35 mouse cellular contexts compared by ENCODE assay signal in genomic region chr11:118965078-118965477, GRCm38 (mm10). TPM values are rescaled to one million over a fixed set of nuclear protein-coding genes. Genes with fewer than 3 reads are reported as not detected.
DNase-seq lines count a peak whose midpoint lies in the region; ATAC-seq and TF ChIP-seq lines count a peak whose summit lies in the region.
"Had no signal": no experiment of that assay in that cellular context is flagged by ENCODE, and none has a peak within 500 bp of the region (broad histone marks: within the 10 kb centered on the region; RNA-seq: fewer than 3 reads in every experiment).

No protein-coding gene starts in this region.

- H3K4me3 ChIP-seq in forebrain, postnatal 0 days (ENCODE audit: low read depth, low read length): no peak overlapping the region
- H3K4me3 ChIP-seq in forebrain, embryonic 16.5 days (replicated peaks; ENCODE audit: low read length): no peak overlapping the region
- H3K4me3 ChIP-seq in limb, embryonic 11.5 days (ENCODE audit: low read depth, low read length): no peak overlapping the region
- H3K4me3 ChIP-seq in limb, embryonic 10.5 days: no peak overlapping the region
- no peak overlapping the region for H3K4me3 ChIP-seq in embryonic facial prominence, embryonic 10.5 days
- H3K4me3 ChIP-seq: embryonic facial prominence, embryonic 15.5 days; kidney, embryonic 15.5 days; limb, embryonic 15.5 days had no signal

- WGBS in forebrain, postnatal 0 days: 26% methylated on average over 7 of the region's 7 CpGs
- WGBS in forebrain, embryonic 16.5 days: 29% methylated on average over 7 of the region's 7 CpGs
- WGBS in limb, embryonic 11.5 days: 24% methylated on average over 7 of the region's 7 CpGs
- WGBS in limb, embryonic 10.5 days: 37% methylated on average over 7 of the region's 7 CpGs
- WGBS in embryonic facial prominence, embryonic 10.5 days: 35% methylated on average over 7 of the region's 7 CpGs

- no peak for TF ChIP-seq CTCF in forebrain, postnatal 0 days (IDR thresholded peaks at IDR 0.05; ENCODE audit: low read depth)

- peak; percentile 72 for ATAC-seq in forebrain, postnatal 0 days
- ATAC-seq in forebrain, embryonic 16.5 days: no peak
- no peak for ATAC-seq in limb, embryonic 11.5 days (ENCODE audit: insufficient number of reproducible peaks, low FRiP score, low TSS enrichment, low read depth)
- ATAC-seq: hindbrain, postnatal 0 days; intestine, postnatal 0 days; Patski had no signal

- no peak overlapping the region for H3K9ac ChIP-seq in forebrain, postnatal 0 days
- no peak overlapping the region for H3K9ac ChIP-seq in forebrain, embryonic 16.5 days (replicated peaks; ENCODE audit: low read depth, low read length)
- no peak overlapping the region for H3K9ac ChIP-seq in limb, embryonic 11.5 days (ENCODE audit: low read length)
- H3K9ac ChIP-seq: embryonic facial prominence, embryonic 15.5 days; kidney, embryonic 15.5 days; limb, embryonic 15.5 days; liver, embryonic 14.5 days; lung, embryonic 14.5 days had no signal

- no peaks in the 10 kb centered on the region for H3K36me3 ChIP-seq in forebrain, postnatal 0 days (ENCODE audit: insufficient read depth)
- H3K36me3 ChIP-seq in forebrain, embryonic 16.5 days (ENCODE audit: control insufficient read depth, insufficient read depth): no peaks in the 10 kb centered on the region
- H3K36me3 ChIP-seq in limb, embryonic 11.5 days (ENCODE audit: control insufficient read depth, insufficient read depth, low read length): no peaks in the 10 kb centered on the region
- no peaks in the 10 kb centered on the region for H3K36me3 ChIP-seq in limb, embryonic 10.5 days
- H3K36me3 ChIP-seq in embryonic facial prominence, embryonic 10.5 days (replicated peaks): no peaks in the 10 kb centered on the region
- H3K36me3 ChIP-seq: embryonic facial prominence, embryonic 15.5 days; G1E; kidney, embryonic 15.5 days; limb, embryonic 15.5 days had no signal

- peak; percentile 43 for DNase-seq in forebrain, postnatal 0 days
- peak; percentile 40 for DNase-seq in limb, embryonic 11.5 days (ENCODE audit: low spot score)
- no peak for DNase-seq in limb, embryonic 10.5 days (ENCODE audit: low spot score)
- peak; percentile 68 for DNase-seq in embryonic facial prominence, embryonic 10.5 days (ENCODE audit: low spot score)
- peak; percentile 48 for DNase-seq in forelimb bud, embryonic 11.5 days (ENCODE audit: low read depth, low spot score)
- DNase-seq in spleen, postnatal 10 days (ENCODE audit: low spot score in 2 of 2): no peak
- DNase-seq: adrenal gland, adult 2 months; B cell, adult 2 months; cerebellum, adult 11-12 months; gastrocnemius, postnatal 14 days; heart, adult 11 months; kidney, postnatal 4 days; lung, embryonic 14.5 days; lung, postnatal 4 days; right cerebral cortex, postnatal 14 days; spleen, adult 18-20 months; thymus, postnatal 14 days had no signal

- H3K27me3 ChIP-seq in forebrain, postnatal 0 days (ENCODE audit: insufficient read depth, low read length): no peaks in the 10 kb centered on the region
- H3K27me3 ChIP-seq in forebrain, embryonic 16.5 days (replicated peaks; ENCODE audit: control insufficient read depth, insufficient read depth, low read length): no peaks in the 10 kb centered on the region
- H3K27me3 ChIP-seq in limb, embryonic 11.5 days (ENCODE audit: control insufficient read depth, insufficient read depth, low read length): no peaks in the 10 kb centered on the region
- peaks cover 10% of the 10 kb centered on the region; the same call in 1 of the 2 replicates for H3K27me3 ChIP-seq in limb, embryonic 10.5 days (ENCODE audit: low read depth, poor library complexity, severe bottlenecking)
- H3K27me3 ChIP-seq in embryonic facial prominence, embryonic 10.5 days (replicated peaks; ENCODE audit: low read depth, poor library complexity, severe bottlenecking): peaks cover 4% of the 10 kb centered on the region; the same call in 1 of the 2 replicates
- H3K27me3 ChIP-seq: kidney, embryonic 15.5 days; limb, embryonic 15.5 days had no signal

- no peak overlapping the region for H3K4me2 ChIP-seq in forebrain, postnatal 0 days (ENCODE audit: low read depth)
- H3K4me2 ChIP-seq in forebrain, embryonic 16.5 days (ENCODE audit: low read length): no peak overlapping the region
- H3K4me2 ChIP-seq in limb, embryonic 11.5 days (ENCODE audit: low read depth, severe bottlenecking): no peak overlapping the region
- H3K4me2 ChIP-seq: embryonic facial prominence, embryonic 15.5 days; heart, embryonic 11.5 days; kidney, embryonic 15.5 days; limb, embryonic 15.5 days; lung, embryonic 14.5 days had no signal

- peaks cover 7% of the 10 kb centered on the region for H3K4me1 ChIP-seq in forebrain, postnatal 0 days (ENCODE audit: insufficient read depth)
- H3K4me1 ChIP-seq in forebrain, embryonic 16.5 days (replicated peaks; ENCODE audit: control insufficient read depth, insufficient read depth, low read length): peaks cover 18% of the 10 kb centered on the region
- 0 out of 2 replicates have a peak, but pooled peaks cover 5% of the 10 kb centered on the region for H3K4me1 ChIP-seq in limb, embryonic 11.5 days (ENCODE audit: control insufficient read depth, insufficient read depth, low read length)
- H3K4me1 ChIP-seq in limb, embryonic 10.5 days: peaks cover 19% of the 10 kb centered on the region
- H3K4me1 ChIP-seq in embryonic facial prominence, embryonic 10.5 days: peaks cover 50% of the 10 kb centered on the region
- H3K4me1 ChIP-seq: kidney, embryonic 15.5 days had no signal

- peak overlapping the region; percentile 57; the same call in 1 of the 2 replicates for H3K27ac ChIP-seq in forebrain, postnatal 0 days (ENCODE audit: low read depth, low read length)
- no peak overlapping the region for H3K27ac ChIP-seq in forebrain, embryonic 16.5 days (ENCODE audit: low read length)
- H3K27ac ChIP-seq in limb, embryonic 11.5 days (replicated peaks; ENCODE audit: low read depth, low read length): no peak overlapping the region
- H3K27ac ChIP-seq in limb, embryonic 10.5 days: no peak overlapping the region
- peak overlapping the region; percentile 59 for H3K27ac ChIP-seq in embryonic facial prominence, embryonic 10.5 days (replicated peaks)
- H3K27ac ChIP-seq: embryonic facial prominence, embryonic 15.5 days; hindbrain, postnatal 0 days; kidney, embryonic 15.5 days; limb, embryonic 15.5 days; liver, embryonic 14.5 days had no signal

- no peaks in the 10 kb centered on the region for H3K9me3 ChIP-seq in forebrain, postnatal 0 days (ENCODE audit: low read length)
- H3K9me3 ChIP-seq in forebrain, embryonic 16.5 days (ENCODE audit: control insufficient read depth, low read length): no peaks in the 10 kb centered on the region
- H3K9me3 ChIP-seq in limb, embryonic 11.5 days (ENCODE audit: control insufficient read depth, low read length): no peaks in the 10 kb centered on the region
- no peaks in the 10 kb centered on the region for H3K9me3 ChIP-seq in limb, embryonic 10.5 days (replicated peaks)
- no peaks in the 10 kb centered on the region for H3K9me3 ChIP-seq in embryonic facial prominence, embryonic 10.5 days
- H3K9me3 ChIP-seq: embryonic facial prominence, embryonic 15.5 days; kidney, embryonic 15.5 days; limb, embryonic 15.5 days had no signal

RNA-seq across cellular contexts. Expression of gene Enpp7, which starts 22.9 kb away (rescaled TPM):
- not detected in 2 replicates for total RNA-seq in forebrain, postnatal 0 days (2014; rRNA removed)
- not detected in 2 replicates for polyA plus RNA-seq in forebrain, postnatal 0 days (2015; fragmentation: Nextera tagmentation; extraction: Ambion mirVana)
- not detected in 2 replicates for polyA plus RNA-seq in forebrain, embryonic 16.5 days (2015; fragmentation: Nextera tagmentation; extraction: Ambion mirVana)
- polyA plus RNA-seq in limb, embryonic 11.5 days (2014; fragmentation: Nextera tagmentation; extraction: Ambion mirVana): not detected in 2 replicates
- polyA plus RNA-seq in limb, embryonic 10.5 days (2016; fragmentation: Nextera tagmentation; extraction: Ambion mirVana): not detected in 2 replicates
- polyA plus RNA-seq in embryonic facial prominence, embryonic 10.5 days (2016; fragmentation: Nextera tagmentation; extraction: Ambion mirVana): not detected in 2 replicates
- total RNA-seq: adrenal gland, adult 2 months; CH12.LX; G1E; gastrocnemius, postnatal 14 days; hematopoietic stem cell, adult 5-6 weeks; hindbrain, postnatal 0 days; left cerebral cortex, postnatal 14 days; megakaryocyte-erythroid progenitor cell, adult 5-6 weeks had no signal
- polyA plus RNA-seq: adrenal gland, adult 2 months; cortical plate, adult 2 months; embryonic facial prominence, embryonic 15.5 days; G1E; heart, embryonic 11.5 days; heart, postnatal 0 days; hindbrain, postnatal 0 days; kidney, embryonic 15.5 days; limb, embryonic 15.5 days; liver, embryonic 14.5 days; lung, embryonic 14.5 days; neural tube, embryonic 11.5 days; Patski; testis, adult 2 months had no signal

RNA-seq across cellular contexts. Expression of gene Rbfox3, which starts 53.7 kb away (rescaled TPM):
- 37.3 and 43.7 TPM in 2 replicates for total RNA-seq in forebrain, postnatal 0 days (2014; rRNA removed)
- polyA plus RNA-seq in forebrain, postnatal 0 days (2015; fragmentation: Nextera tagmentation; extraction: Ambion mirVana): 72.7 and 82.3 TPM in 2 replicates
- 46.4 and 56.3 TPM in 2 replicates for polyA plus RNA-seq in forebrain, embryonic 16.5 days (2015; fragmentation: Nextera tagmentation; extraction: Ambion mirVana)
- 1.9 and 2.5 TPM in 2 replicates for polyA plus RNA-seq in limb, embryonic 11.5 days (2014; fragmentation: Nextera tagmentation; extraction: Ambion mirVana)
- polyA plus RNA-seq in limb, embryonic 10.5 days (2016; fragmentation: Nextera tagmentation; extraction: Ambion mirVana): 1.4 and 1.7 TPM in 2 replicates
- polyA plus RNA-seq in embryonic facial prominence, embryonic 10.5 days (2016; fragmentation: Nextera tagmentation; extraction: Ambion mirVana): 2.3 and 2.5 TPM in 2 replicates
- total RNA-seq: CH12.LX; hematopoietic stem cell, adult 5-6 weeks; megakaryocyte-erythroid progenitor cell, adult 5-6 weeks had no signal
- polyA plus RNA-seq: G1E, Patski had no signal

RNA-seq across cellular contexts. Expression of gene Cbx2, which starts 57.7 kb away (rescaled TPM):
- 9.2 and 15.2 TPM in 2 replicates for total RNA-seq in forebrain, postnatal 0 days (2014; rRNA removed)
- polyA plus RNA-seq in forebrain, postnatal 0 days (2015; fragmentation: Nextera tagmentation; extraction: Ambion mirVana): 6.4 TPM in 2 replicates
- 24.9 and 26.7 TPM in 2 replicates for polyA plus RNA-seq in forebrain, embryonic 16.5 days (2015; fragmentation: Nextera tagmentation; extraction: Ambion mirVana)
- 121 and 131 TPM in 2 replicates for polyA plus RNA-seq in limb, embryonic 11.5 days (2014; fragmentation: Nextera tagmentation; extraction: Ambion mirVana)
- polyA plus RNA-seq in limb, embryonic 10.5 days (2016; fragmentation: Nextera tagmentation; extraction: Ambion mirVana): 151 and 170 TPM in 2 replicates
- 150 and 152 TPM in 2 replicates for polyA plus RNA-seq in embryonic facial prominence, embryonic 10.5 days (2016; fragmentation: Nextera tagmentation; extraction: Ambion mirVana)
- polyA plus RNA-seq: G1E had no signal

Comparison
In these comparisons a context has a peak if more than half of its experiments do, and no peak if none do; other contexts are left out.
1. DNase-seq: peak in forebrain, postnatal 0 days (single experiment), limb, embryonic 11.5 days (single experiment), embryonic facial prominence, embryonic 10.5 days (single experiment) and forelimb bud, embryonic 11.5 days (single experiment); none in limb, embryonic 10.5 days (single experiment) and spleen, postnatal 10 days (0 of 2).
2. H3K27ac ChIP-seq: peak in forebrain, postnatal 0 days (single experiment) and embryonic facial prominence, embryonic 10.5 days (single experiment); none in forebrain, embryonic 16.5 days (single experiment), limb, embryonic 11.5 days (single experiment) and limb, embryonic 10.5 days (single experiment).
3. RNA of gene Rbfox3, which starts 53.7 kb away (polyA plus RNA-seq): 72.7 to 82.3 TPM in forebrain, postnatal 0 days and 46.4 to 56.3 TPM in forebrain, embryonic 16.5 days; 2.3 to 2.5 TPM in embryonic facial prominence, embryonic 10.5 days, 1.9 to 2.5 TPM in limb, embryonic 11.5 days and 1.4 to 1.7 TPM in limb, embryonic 10.5 days; every median in the first group is over 10 times any median in the second.